Mouse (Mus musculus) urinary bladder, adult 18-20 months (tissue): ENCODE results near the gene Duox1.

Experiments
- DNase-seq, 2 experiments: peaks; one replicate each; pipeline ENCODE4 v3.0.0; 2022; ENCODE audit warnings: low spot score in 2 of 2, mixed read lengths in 2 of 2

Duox1 gene

DNA sequence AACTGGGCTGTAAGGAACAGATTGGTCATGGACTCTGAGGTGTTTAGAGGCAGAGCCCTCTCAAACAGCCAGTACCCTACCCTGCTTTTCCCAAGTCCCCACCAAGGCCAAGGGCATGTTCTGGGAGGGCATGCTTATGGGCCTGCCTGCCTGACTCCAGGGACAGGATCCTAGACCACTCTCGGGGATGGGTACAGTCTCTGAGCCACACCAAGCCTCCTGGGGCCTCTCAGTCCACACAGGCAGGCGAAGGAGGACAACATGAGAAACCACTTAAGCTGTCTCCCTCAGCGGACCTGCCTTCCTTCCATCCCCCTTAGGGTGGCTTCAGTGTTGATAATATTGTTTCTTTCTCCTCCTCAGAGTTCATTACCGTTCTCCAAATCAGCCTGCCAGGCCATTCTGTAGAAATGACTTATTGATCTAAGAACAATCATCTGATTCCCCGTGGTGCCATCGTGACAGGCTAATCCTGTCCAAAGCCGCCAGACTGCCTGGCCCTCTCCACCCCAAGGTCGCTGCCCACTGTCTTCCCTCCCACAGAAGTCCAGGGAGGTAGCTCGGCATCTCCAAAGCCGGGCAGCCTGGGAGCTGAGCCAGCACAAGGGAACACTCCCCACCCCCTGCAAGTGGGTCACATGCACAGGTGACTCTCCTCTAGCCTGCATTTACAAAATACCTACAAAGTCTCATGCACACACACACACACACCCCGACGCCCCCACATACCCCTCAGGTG is 38.9 kb downstream of the Duox1 start:
- no peak for DNase-seq

GRCm38 (mm10) chr2:122355389-122355788 is 39.9 kb downstream of the Duox1 start:
- DNase-seq = no peak

- no peak for DNase-seq
Measured at GRCm38 (mm10) chr2:122356187-122356586, 40.7 kb downstream of the Duox1 start.

GRCm38 (mm10) chr2:122360310-122360709 is 44.8 kb downstream of the Duox1 start:
- no peak for DNase-seq

DNA sequence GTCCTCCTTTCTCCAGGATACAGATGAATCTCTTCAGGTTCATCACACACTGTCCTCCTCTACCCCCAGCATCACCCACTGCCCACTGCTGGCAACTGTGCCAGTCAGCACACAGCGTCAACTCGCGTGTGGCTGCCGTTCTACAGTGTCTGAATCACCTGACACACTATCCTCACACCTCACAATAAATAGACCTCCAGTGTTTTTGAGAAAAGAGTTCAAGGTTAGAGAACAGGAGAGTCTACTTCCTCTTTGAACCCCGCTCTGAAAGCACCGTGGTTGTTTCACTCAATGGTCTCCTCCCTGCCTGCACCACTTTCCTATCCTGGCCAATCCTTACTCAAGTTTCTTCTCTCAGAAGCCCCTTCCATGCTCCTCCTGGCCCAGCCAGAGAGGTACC is 45.7 kb downstream of the Duox1 start:
- DNase-seq = no peak

- DNase-seq = no peak
Measured at GRCm38 (mm10) chr2:122361868-122362621, 46.6 kb downstream of the Duox1 start.

DNA sequence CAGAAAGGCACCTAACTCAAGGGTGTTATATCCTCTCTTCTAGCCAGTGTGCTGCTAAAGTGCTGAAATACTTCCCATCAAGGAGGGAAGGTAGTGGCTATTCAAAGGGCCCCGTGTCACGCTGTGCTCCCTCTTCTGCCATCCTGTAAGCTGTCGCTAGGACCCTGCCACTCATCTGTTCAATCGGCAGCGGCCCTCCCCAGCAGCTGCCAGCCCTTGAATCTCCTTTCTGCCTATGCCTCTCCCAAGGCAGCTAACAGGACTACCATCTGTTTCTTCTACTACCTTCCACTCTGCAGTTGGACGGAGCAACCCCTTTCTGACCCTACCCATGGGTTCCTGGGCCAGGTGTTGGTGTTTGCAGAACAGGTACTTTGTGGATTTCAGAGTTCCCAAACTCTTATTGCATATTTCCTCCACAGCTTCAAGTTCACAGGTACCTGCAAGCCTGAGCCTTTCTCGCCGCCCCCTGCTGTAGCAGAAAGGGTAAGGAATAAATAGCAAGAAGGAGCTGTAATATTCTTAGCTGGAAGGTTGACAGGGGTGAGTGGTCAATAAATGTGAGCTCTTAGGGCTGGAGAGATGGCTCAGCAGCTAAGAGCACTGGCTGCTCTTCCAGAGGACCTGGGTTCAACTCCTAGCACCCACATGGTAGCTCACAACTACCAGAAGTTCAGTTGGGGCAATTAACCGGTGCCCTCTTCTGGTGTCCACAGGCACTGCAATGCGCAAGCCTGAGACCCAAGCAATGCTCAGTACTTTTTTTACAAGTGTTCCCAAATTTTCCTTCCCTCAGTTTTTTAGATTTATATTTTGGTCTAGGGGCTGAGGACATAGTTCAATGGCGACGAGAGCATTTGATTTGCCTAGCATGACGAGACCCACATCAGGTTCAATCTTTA is 47.4 kb downstream of the Duox1 start:
- no peak for DNase-seq

- DNase-seq = no peak
Measured at GRCm38 (mm10) chr2:122364352-122364944, 49.0 kb downstream of the Duox1 start.

- DNase-seq = no peak
Measured at GRCm38 (mm10) chr2:122365244-122365866, 49.9 kb downstream of the Duox1 start.

- no peak for DNase-seq
Measured at GRCm38 (mm10) chr2:122366039-122366438, 50.6 kb downstream of the Duox1 start.

DNA sequence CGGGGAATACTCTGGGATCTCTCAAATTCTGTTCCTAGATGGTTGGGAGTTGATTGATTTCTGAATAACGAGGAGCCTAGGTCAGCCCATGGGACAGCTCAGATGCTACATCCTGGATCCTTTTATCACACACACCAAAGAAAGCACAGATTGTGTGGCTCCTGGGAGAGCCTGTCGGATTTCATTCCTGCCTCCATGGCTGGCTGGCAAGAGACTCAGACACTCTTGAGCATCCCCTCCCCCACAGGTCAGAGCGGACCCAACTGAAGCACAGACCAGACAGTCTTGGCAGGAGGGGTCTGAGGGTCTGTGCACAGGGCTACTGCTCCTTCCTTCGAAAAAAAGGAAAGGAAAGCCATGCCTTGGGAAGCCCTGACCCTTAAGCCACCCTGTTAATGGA is 51.2 kb downstream of the Duox1 start:
- no peak for DNase-seq

GRCm38 (mm10) chr2:122367181-122367580 is 51.7 kb downstream of the Duox1 start:
- DNase-seq = no peak

DNA sequence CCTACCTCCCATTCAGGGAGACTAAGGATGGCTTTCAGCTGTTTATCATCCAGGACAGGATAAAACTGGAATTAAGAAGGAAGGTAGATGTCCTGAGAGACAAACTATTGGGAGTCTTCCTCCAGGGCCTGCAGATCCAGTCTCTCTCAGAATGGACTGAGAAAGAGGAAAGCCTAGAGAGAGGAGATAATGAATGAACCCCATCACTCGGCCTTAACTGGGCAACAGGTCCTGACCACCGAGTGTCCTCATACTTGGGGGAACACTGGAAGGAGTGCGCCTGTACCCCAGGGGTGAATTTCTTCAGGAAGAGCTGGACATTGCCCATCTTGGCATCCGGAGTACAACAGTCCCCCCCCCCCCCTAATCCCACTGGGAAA is 52.2 kb downstream of the Duox1 start:
- DNase-seq = no peak

- DNase-seq = no peak
Measured at GRCm38 (mm10) chr2:122368081-122368971, 52.9 kb downstream of the Duox1 start.

DNA sequence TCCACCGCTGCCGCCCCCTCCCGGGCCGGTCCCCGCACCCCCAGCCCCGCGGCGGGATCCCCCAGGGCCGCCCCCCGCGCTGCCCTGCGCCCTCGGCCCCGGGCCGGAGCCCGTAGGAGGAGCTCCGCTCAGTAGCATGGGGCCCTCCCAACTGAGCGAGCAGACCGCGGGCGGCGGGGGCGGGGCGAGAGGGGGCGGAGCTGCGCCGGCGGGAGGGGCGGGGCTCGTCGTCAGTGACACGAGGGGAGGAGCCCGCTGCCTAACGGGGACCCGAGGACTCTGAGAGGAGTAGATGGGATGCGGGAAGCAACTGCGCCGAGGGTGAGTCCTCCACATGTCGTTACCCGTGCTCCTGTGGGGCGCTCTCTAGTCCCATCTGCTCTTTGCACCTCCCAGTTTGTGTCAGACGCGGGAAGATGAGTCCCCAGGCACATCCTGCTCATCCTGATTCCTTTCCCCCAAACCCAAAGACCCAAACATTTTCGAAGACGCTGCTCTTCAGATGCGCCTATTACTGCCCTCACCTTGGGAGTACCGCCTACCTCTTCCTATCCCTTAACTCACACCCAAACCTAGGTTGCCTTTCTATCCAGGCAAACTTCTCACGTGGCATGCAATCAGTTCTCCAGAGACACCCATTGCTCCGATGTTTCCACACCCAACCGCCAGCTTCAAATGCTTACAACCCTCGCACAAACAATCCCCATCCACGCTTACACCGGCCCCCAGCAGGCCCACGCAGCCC is 53.7 kb downstream of the Duox1 start, which contains the start of gene Shf:
Gene Shf (minus strand): TSS at position 168 of the 745 bp plus-strand sequence.
- peak; percentile 72 to 82 for DNase-seq

GRCm38 (mm10) chr2:122370101-122370750 is 54.8 kb downstream of the Duox1 start:
- DNase-seq = no peak

DNA sequence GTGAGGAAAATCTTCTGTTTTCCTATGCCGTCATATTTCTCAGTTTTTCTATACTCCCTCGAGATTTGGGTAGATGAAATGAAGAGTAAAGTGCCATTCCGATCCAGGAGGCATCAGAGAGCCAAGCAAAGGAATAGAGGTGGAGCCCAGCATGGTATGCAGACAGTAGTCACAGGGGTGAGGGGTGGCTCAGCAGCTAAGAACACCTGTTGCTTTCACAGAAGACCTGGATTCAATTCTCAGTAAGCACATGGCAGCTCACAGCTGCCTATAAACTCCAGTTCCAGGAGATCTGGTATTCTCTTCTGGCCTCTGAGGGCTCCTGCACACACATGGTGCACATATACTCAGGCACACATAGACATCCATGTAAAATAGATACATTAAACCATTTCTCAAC is 56.6 kb downstream of the Duox1 start:
- no peak for DNase-seq

GRCm38 (mm10) chr2:122372541-122372940 is 57.1 kb downstream of the Duox1 start:
- no peak for DNase-seq

DNA sequence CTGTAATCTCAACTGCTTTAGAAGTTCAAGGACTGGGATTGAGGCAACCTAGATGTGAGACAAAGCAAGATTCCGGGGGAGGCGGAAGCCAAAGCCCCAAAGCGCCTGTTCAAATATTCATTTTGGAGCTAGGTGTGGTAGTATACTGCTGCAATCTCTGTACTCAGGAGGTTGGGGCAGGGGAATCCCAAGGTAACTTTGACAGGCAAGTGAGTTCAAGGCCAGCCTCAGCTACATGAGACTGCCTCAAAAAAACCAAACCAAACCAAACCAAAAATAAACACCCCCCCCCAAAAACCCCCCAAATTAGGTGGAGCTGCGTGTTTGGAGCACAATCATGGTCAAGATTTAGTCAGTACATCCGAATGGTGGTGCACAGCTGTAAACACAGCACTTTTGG is 58.5 kb downstream of the Duox1 start:
- DNase-seq = no peak
